Mouse (Mus musculus) spleen, adult 18-20 months (tissue): ENCODE measurements at regions not wholly inside any gene's neighbourhood (a gene's known extent, or its start where the extent isn't known, plus 50 kb on each side); places are given as distances from the start of the nearest gene placed in this dataset.

Source experiments
- DNase-seq, 2 experiments: peaks; one replicate each; pipeline ENCODE4 v3.0.0; 2022; ENCODE audit warnings: mixed read lengths in 2 of 2

- DNase-seq: no peak
These were observed 55.8 kb upstream of the Pak3 start for GRCm38 (mm10) chrX:143462632-143463031.

GRCm38 (mm10) chrX:143448636-143449346 is 54.7 kb upstream of the Chrdl1 start:
- DNase-seq: no peak

GRCm38 (mm10) chrX:143444581-143444980 is 50.5 kb upstream of the Chrdl1 start:
- DNase-seq: peak in 1 of 2 experiments; percentile 1
